Mouse (Mus musculus): ENCODE measurements at regions not wholly inside any gene's neighbourhood (a gene's known extent, or its start where the extent isn't known, plus 50 kb on each side); places are given as distances from the start of the nearest gene placed in this dataset.

DNA sequence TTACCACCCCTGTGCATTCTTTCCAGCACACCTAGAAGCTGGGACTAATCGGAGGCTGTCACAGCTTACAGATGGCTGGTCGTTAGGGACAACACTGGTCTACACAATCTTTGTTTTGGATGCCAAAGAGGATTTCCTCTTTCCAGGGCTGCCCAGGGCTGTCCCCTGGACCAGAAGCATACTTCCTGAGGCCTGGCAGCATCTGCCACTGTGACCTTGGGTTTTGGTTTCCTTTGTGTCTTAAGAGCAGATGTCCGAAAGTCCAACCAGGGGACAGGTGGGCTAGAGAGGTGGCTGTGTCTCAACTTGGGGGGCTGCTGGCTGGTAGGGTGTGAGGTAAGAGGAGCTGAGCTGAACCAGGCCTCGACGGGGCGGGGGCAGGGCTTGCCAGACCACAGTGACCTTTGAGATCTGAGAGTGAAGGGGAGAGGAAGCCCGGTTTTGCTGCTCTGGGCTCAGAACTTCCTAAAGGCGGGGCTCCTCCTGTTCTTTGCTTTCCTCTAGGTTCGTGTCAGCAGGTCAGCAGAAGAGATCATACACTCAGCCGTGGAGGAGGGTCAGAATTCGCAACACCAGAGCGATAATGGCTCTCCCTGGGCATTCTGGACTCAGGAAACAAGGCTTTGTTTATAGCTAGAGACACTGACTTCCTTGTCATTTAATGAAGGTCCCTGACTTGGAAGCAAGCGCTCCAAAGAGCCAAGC is 64.2 kb upstream of the Elk3 start:
- no peaks in the 10 kb centered on the region for H3K36me3 ChIP-seq (replicated peaks; ENCODE audit: control insufficient read depth, insufficient read depth, low read length)
- no peak overlapping the region for H3K4me3 ChIP-seq (ENCODE audit: low read depth, low read length)
- DNase-seq (ENCODE audit: low spot score) (peak; percentile 34), ATAC-seq (ENCODE audit: insufficient read depth, low read depth) (peak; percentile 70)
- TF ChIP-seq CTCF (IDR thresholded peaks at IDR 0.05; ENCODE audit: low read depth) (no peak), EP300 (IDR thresholded peaks at IDR 0.05; ENCODE audit: low read depth) (peak; percentile 55; the same call in 1 of the 2 replicates)
- no peak overlapping the region for H3K4me2 ChIP-seq (ENCODE audit: low read depth, low read length)
- no peaks in the 10 kb centered on the region for H3K27me3 ChIP-seq (ENCODE audit: control insufficient read depth, insufficient read depth, low read length)
- no peak overlapping the region for H3K9ac ChIP-seq (replicated peaks; ENCODE audit: low read depth, low read length)
- H3K27ac ChIP-seq (ENCODE audit: low read depth), result peak overlapping the region; percentile 88
- no peaks in the 10 kb centered on the region for H3K4me1 ChIP-seq (ENCODE audit: control insufficient read depth, insufficient read depth)
- no peaks in the 10 kb centered on the region for H3K9me3 ChIP-seq (replicated peaks; ENCODE audit: control insufficient read depth, low read length)
- 43% methylated on average over 13 of the region's 13 CpGs for WGBS

GRCm38 (mm10) chr10:93375771-93376170 is 64.8 kb upstream of the Elk3 start:
- Histone ChIP-seq H3K9me3 (replicated peaks; ENCODE audit: control insufficient read depth, low read length) (no peaks in the 10 kb centered on the region), H3K9ac (replicated peaks; ENCODE audit: low read depth, low read length) (no peak overlapping the region), H3K36me3 (replicated peaks; ENCODE audit: control insufficient read depth, insufficient read depth, low read length) (no peaks in the 10 kb centered on the region), H3K4me1 (ENCODE audit: control insufficient read depth, insufficient read depth) (no peaks in the 10 kb centered on the region), H3K4me3 (ENCODE audit: low read depth, low read length) (no peak overlapping the region), H3K27ac (ENCODE audit: low read depth) (peak overlapping the region; percentile 88), H3K4me2 (ENCODE audit: low read depth, low read length) (no peak overlapping the region), H3K27me3 (ENCODE audit: control insufficient read depth, insufficient read depth, low read length) (no peaks in the 10 kb centered on the region)
- ATAC-seq (ENCODE audit: insufficient read depth, low read depth), result no peak
- WGBS, result 60% methylated on average over 4 of the region's 4 CpGs
- no peak for DNase-seq (ENCODE audit: low spot score)
- TF ChIP-seq EP300 (IDR thresholded peaks at IDR 0.05; ENCODE audit: low read depth) (no peak), CTCF (IDR thresholded peaks at IDR 0.05; ENCODE audit: low read depth) (no peak)

DNA sequence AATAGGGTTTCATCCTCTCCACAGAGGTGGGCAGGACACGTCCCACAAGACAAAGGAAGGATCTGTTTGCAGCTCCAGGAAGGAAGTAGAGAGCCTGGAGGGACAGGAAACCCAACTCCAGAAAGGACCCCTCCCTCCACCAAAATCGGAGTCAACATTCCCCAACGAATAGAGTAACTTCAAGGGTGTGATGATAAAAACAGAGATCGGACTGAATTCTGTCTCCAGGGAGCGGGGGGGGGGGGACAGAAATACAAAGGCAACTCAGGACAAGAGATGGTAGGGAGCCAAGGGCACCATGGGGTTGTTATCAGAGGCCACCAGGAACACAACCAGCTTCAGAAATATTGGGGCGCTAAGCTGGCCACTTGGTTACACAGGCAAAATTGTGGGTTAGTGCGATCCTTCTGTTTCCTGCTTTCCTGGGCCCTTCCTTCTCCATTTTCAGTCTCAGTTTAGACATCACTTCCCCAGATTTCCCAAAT is 65.6 kb upstream of the Elk3 start:
- H3K27me3 ChIP-seq (ENCODE audit: control insufficient read depth, insufficient read depth, low read length), result no peaks in the 10 kb centered on the region
- no peak overlapping the region for H3K9ac ChIP-seq (replicated peaks; ENCODE audit: low read depth, low read length)
- H3K4me2 ChIP-seq (ENCODE audit: low read depth, low read length), result no peak overlapping the region
- H3K9me3 ChIP-seq (replicated peaks; ENCODE audit: control insufficient read depth, low read length), result no peaks in the 10 kb centered on the region
- H3K4me3 ChIP-seq (ENCODE audit: low read depth, low read length), result no peak overlapping the region
- TF ChIP-seq CTCF (IDR thresholded peaks at IDR 0.05; ENCODE audit: low read depth) (no peak), EP300 (IDR thresholded peaks at IDR 0.05; ENCODE audit: low read depth) (peak; percentile 51; the same call in 1 of the 2 replicates)
- 60% methylated on average over 7 of the region's 7 CpGs for WGBS
- peak; percentile 36 for DNase-seq (ENCODE audit: low spot score)
- peak; percentile 62; the same call in 1 of the 2 replicates for ATAC-seq (ENCODE audit: insufficient read depth, low read depth)
- no peaks in the 10 kb centered on the region for H3K4me1 ChIP-seq (ENCODE audit: control insufficient read depth, insufficient read depth)
- no peaks in the 10 kb centered on the region for H3K36me3 ChIP-seq (replicated peaks; ENCODE audit: control insufficient read depth, insufficient read depth, low read length)
- H3K27ac ChIP-seq (ENCODE audit: low read depth), result peak overlapping the region; percentile 88

DNA sequence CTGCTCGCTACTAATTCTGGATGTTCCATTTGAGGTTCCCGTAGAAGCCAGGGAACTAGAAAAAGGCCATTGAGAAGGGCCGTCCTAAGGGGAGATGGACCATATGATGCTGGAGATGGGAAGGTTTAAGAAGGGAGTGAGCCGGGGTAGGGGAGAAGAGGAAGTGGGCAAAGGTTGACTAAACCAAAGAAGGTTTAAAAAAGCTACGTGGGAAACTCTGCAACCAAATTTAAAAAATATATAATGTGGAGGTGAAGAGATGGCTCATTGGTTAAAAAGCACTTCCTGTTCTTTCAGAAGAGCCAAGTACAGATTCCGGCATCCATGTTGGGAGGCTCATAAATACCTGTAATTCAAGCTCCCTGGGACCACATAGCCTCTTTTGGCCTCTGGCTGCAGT is 63.9 kb upstream of the Lta4h start:
- 92% methylated on average over 6 of the region's 6 CpGs for WGBS
- H3K9me3 ChIP-seq (replicated peaks; ENCODE audit: control insufficient read depth, low read length), result no peaks in the 10 kb centered on the region
- H3K4me3 ChIP-seq (ENCODE audit: low read depth, low read length), result no peak overlapping the region
- H3K36me3 ChIP-seq (replicated peaks; ENCODE audit: control insufficient read depth, insufficient read depth, low read length), result no peaks in the 10 kb centered on the region
- no peak for DNase-seq (ENCODE audit: low spot score)
- no peaks in the 10 kb centered on the region for H3K27me3 ChIP-seq (ENCODE audit: control insufficient read depth, insufficient read depth, low read length)
- H3K9ac ChIP-seq (replicated peaks; ENCODE audit: low read depth, low read length), result no peak overlapping the region
- H3K4me2 ChIP-seq (ENCODE audit: low read depth, low read length), result no peak overlapping the region
- no peak for ATAC-seq (ENCODE audit: insufficient read depth, low read depth)
- H3K27ac ChIP-seq (ENCODE audit: low read depth), result no peak overlapping the region
- TF ChIP-seq EP300 (IDR thresholded peaks at IDR 0.05; ENCODE audit: low read depth), result no peak
- TF ChIP-seq CTCF (IDR thresholded peaks at IDR 0.05; ENCODE audit: low read depth), result no peak
- no peaks in the 10 kb centered on the region for H3K4me1 ChIP-seq (ENCODE audit: control insufficient read depth, insufficient read depth)

DNA sequence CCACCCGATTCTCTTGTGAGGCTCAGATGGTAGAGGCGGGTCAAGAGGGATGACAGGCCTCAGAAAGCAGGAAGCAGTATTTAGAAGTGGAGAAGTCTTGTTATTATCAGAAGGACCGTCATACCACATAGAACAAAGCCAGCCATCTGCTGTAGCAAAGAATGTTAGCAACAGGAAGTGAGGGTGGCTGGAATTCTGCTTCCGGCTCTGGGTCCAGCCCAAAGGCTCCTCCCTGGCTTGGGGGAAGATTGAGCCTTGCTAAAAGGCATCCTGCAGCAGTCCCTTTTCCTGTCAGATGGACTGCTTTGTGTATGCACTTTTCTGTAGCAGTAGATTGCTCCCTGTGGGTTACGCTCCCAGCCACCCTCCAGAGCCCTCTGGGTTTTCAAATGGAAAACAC is 61.9 kb upstream of the Lta4h start:
- no peak overlapping the region for H3K4me3 ChIP-seq (ENCODE audit: low read depth, low read length)
- ATAC-seq (ENCODE audit: insufficient read depth, low read depth), result peak; percentile 79
- TF ChIP-seq EP300 (IDR thresholded peaks at IDR 0.05; ENCODE audit: low read depth) (peak; percentile 79; the same call in 1 of the 2 replicates), CTCF (IDR thresholded peaks at IDR 0.05; ENCODE audit: low read depth) (no peak)
- H3K27ac ChIP-seq (ENCODE audit: low read depth), result peak overlapping the region; percentile 59
- WGBS, result 36% methylated on average over 5 of the region's 5 CpGs
- DNase-seq (ENCODE audit: low spot score), result peak; percentile 65
- no peaks in the 10 kb centered on the region for H3K9me3 ChIP-seq (replicated peaks; ENCODE audit: control insufficient read depth, low read length)
- H3K27me3 ChIP-seq (ENCODE audit: control insufficient read depth, insufficient read depth, low read length), result no peaks in the 10 kb centered on the region
- no peak overlapping the region for H3K9ac ChIP-seq (replicated peaks; ENCODE audit: low read depth, low read length)
- no peak overlapping the region for H3K4me2 ChIP-seq (ENCODE audit: low read depth, low read length)
- no peaks in the 10 kb centered on the region for H3K36me3 ChIP-seq (replicated peaks; ENCODE audit: control insufficient read depth, insufficient read depth, low read length)
- H3K4me1 ChIP-seq (ENCODE audit: control insufficient read depth, insufficient read depth), result no peaks in the 10 kb centered on the region

- WGBS, result 67% methylated on average over 1 of the region's 1 CpGs
Observed at GRCm38 (mm10) chr10:93393902-93394301, 59.3 kb upstream of the Lta4h start.

More at GRCm38 (mm10) chr10:93393902-93394301, 59.3 kb upstream of the Lta4h start:
- H3K27me3 ChIP-seq (ENCODE audit: control insufficient read depth, insufficient read depth, low read length), result no peaks in the 10 kb centered on the region
- TF ChIP-seq CTCF (IDR thresholded peaks at IDR 0.05; ENCODE audit: low read depth), result no peak
- TF ChIP-seq EP300 (IDR thresholded peaks at IDR 0.05; ENCODE audit: low read depth), result no peak
- no peaks in the 10 kb centered on the region for H3K36me3 ChIP-seq (replicated peaks; ENCODE audit: control insufficient read depth, insufficient read depth, low read length)
- no peaks in the 10 kb centered on the region for H3K4me1 ChIP-seq (ENCODE audit: control insufficient read depth, insufficient read depth)
- no peak for DNase-seq (ENCODE audit: low spot score)
- no peak overlapping the region for H3K9ac ChIP-seq (replicated peaks; ENCODE audit: low read depth, low read length)
- no peaks in the 10 kb centered on the region for H3K9me3 ChIP-seq (replicated peaks; ENCODE audit: control insufficient read depth, low read length)
- H3K4me3 ChIP-seq (ENCODE audit: low read depth, low read length), result no peak overlapping the region
- no peak for ATAC-seq (ENCODE audit: insufficient read depth, low read depth)
- H3K27ac ChIP-seq (ENCODE audit: low read depth), result no peak overlapping the region
- H3K4me2 ChIP-seq (ENCODE audit: low read depth, low read length), result no peak overlapping the region
